Mouse (Mus musculus) CD4-positive, CD25-positive, alpha-beta regulatory T cell, adult 4 months (primary cell): ENCODE data around the gene Epas1. TPM values are rescaled to one million over a fixed set of nuclear protein-coding genes. Genes with fewer than 3 reads are reported as not detected.

ENCODE experiments used
- ATAC-seq: one replicate; pipeline ENCODE4 v1.8.0; 2017
- polyA plus RNA-seq, 2 experiments: library from polyadenylated mRNA; unstranded; fragments of 100-300 nt; shearing (Covaris generic); gene quantifications; one replicate each; pipeline ENCODE4 v1.2.1; 2017

Epas1 gene
- polyA plus RNA-seq: 1 to 10 TPM in 1 of 2 experiments, under 1 TPM in 1; 0.36 to 1.9 TPM

DNA sequence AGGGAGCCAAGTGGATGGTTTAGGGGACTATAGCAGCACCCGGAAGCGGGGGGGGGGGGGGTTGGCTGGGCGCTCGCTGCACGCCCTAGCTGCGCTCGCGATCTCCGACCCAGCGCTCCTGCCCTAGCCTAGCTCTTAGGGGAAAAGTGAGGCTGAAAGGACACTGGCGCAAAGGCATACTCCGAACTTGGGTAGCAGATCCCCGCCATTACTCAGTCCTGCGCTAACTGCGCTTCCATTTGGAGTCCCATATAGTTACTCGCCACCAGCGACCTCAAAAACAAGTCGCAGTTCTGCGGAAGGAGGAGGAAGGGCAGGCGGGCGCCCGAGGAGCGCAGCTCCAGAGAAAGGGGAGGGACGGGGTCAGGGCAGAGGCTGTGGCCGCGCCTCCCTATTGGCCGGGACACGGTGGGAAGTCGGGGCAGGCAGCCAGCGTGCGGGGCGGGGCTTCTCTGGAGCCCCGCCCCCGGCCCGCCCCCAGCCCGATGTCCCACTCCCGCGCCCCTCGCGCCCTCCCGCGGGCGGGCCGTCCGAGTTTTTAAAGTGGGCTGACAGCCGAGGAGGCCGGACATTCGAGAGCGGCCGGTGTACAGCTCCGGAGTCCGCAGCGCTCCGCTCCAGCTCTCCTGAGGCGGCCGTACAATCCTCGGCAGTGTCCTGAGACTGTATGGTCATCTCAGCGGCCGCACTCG, at the start of gene Epas1:
Epas1 (plus strand) TSS at position 571 of the 692 bp plus-strand sequence.
- ATAC-seq: peak; percentile 72

DNA sequence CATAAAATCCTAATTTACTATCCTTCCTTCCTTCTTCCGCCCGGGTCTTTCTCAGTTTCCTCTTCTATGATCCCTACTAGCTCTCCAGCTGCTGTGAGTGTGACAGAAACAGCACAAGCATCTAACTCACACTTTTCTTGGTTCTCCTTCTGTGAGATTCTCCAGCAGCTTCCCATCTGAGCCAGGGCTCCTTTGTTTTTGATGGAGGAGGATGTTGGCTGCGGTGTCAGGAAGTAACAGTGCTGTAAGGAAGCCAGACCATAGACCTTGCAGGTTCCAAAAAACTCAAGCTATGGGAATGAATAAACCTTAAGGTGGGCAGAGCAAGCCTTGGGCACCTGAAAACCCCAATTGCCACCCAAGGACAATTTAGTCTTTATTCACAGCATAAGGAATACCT, 48.3 kb upstream of the Epas1 start:
- no peak for ATAC-seq

DNA sequence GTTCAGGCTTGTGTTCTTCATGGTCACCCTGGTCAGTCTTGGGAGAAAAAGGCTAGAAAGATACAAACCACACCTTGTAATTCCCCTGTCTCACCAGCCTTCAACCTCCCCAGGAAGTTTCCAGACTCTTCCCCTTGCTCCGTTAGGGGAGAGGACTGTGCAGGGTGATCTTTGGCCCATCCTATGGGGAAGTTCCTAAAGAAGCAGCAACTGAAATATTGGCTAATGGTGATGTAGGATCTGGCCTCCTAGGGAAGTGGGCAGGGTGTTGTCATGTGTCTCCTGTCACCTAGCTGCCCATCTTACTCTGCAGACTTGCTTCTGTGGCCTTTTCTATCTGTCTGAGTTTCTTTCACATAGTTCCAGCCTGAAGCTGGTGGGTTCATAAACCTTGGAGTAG, 47.0 kb upstream of the Epas1 start:
- ATAC-seq: no peak

DNA sequence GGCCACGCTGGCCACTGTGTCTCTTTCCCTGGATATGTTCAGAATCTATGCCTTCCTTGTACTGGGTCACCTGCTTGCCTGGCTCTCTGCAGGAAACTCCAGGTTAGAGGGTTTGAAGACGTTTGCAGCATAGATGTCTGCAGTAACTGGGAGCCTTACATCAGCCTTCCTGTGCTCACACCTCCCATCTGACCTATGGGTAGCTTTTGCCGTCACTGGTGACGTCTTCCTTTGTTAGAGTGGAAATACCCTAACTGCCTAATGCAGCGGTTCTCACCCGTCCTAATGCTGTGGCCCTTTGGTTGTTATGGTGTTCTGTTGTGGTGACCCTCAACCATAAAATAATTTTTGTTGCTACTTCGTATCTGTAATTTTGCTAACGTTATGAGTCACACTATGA, 43.7 kb upstream of the Epas1 start:
- ATAC-seq: peak; percentile 94

DNA sequence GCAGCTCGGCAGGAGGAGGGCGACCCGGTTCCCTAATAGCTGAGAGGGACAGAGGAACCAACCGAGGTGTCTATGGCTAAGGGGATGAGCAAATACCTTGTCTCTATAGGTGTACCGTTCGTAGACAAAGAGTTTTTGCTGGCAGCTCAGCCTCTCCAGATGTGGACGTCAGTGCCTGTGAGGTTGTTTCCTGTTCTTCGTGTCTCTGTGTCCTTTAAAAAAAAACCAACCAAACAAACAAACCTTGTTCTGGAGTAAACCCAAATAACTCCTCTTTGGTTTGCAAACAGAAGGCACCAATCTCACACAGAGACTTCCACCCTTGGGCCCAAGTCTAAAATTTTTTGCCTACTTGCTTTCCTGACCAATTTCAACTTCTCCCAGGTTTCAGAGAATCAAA, 43.1 kb upstream of the Epas1 start:
- ATAC-seq: peak; percentile 62

DNA sequence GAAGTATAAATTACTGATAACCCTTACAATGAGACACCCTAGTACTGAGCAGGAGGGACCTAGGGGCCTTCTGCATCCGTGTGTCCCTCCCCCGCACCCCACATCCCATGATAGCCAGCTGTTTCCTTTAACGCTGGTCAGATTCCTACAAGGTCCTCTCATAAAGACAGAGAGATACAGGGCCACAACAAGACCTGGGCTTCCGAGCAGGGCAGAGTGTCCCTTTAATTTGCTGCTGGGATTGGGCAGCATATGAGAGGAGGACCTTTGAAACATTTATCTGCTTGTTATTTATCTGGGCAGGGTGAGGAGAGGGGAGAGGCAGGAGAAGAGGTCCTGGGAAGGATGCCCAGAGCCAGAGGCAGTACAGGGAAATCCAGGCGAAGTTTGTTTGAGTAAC, 41.6 kb upstream of the Epas1 start:
- no peak for ATAC-seq

DNA sequence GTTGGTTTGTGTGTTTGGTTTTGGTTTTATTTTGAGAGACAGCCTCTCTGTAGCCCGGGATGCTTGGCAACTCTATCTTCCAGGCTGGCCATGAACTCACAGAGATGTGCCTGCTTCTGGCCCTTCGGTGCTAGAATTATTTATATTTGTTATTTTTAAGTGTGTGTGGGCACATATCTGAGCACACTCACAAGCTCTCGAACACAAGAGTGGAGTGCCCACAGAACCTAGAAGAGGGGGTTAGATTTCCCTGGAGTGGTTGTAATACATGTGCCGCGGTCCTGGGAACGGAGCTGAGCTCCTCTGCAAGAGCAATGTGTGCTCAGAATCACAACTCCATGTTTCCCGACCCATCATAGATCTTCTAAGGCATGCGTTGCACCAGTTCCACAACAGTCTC, 40.9 kb upstream of the Epas1 start:
- no peak for ATAC-seq

DNA sequence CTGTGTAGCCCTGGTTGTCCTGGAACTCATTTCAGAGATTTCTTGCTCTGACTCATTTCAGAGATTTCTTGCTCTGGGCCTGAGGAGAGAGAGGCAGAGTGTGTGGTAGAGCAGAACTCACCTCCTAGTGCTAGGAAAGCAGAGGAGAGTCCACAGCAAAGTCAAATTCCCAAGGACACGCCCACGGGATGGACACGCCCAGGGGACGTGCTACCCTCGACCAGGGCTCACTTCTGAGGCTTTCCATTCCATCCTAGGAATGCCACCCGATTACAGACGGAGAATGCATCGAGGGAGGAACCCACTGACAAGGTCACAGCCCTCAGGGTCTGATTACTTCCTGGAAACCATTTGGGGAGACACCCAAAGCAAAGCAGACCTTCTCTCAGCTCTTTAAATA, 39.9 kb upstream of the Epas1 start:
- ATAC-seq: no peak

DNA sequence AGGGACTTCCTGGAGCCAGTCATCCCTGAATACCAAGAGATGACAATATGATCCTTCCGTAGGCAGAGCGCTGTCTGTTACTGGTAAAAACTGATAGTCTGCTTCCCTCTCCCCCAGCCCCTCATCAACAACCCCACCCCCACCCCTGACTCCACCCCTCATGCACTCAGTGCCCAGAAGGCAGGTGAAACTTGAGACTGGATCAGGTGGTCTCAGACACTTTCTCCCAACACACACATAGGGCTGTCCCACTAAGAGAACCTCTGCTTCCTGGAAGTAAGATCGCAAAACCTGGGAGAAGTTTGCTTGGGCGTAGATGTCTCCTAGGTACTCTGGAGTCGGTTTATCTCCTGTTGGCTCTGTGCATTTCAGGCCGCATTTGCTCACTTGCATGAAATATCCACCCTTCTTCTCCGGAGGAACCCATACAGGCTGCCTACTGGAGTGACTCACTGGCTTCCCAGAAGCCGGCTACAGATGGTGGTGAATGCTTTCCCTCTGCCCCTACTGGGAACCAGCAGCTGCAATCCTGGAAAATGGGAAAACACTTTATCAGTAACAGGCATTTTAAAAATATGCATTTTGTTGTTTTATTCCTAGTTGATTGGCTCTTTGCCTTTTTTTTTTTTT, 28.6 kb upstream of the Epas1 start:
- no peak for ATAC-seq

DNA sequence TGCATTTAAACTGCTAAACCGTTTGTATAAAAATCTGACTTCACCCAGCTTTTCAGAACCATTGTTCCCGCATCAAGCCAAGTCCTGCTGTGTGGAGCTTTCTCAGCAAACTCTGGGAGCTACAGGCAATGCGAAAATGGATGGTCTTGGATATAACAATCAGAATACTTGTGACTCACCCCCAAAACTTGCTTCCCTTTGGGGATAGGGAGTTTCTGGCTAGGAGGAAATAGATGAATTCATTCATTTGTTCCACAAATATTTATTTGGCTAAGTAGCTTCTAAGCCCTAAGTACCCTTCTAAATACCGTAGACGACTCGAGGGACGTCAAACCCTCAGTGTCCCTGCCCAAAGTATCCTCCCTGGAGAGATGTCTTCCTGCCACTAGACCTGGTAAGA, 27.0 kb upstream of the Epas1 start:
- ATAC-seq: no peak

DNA sequence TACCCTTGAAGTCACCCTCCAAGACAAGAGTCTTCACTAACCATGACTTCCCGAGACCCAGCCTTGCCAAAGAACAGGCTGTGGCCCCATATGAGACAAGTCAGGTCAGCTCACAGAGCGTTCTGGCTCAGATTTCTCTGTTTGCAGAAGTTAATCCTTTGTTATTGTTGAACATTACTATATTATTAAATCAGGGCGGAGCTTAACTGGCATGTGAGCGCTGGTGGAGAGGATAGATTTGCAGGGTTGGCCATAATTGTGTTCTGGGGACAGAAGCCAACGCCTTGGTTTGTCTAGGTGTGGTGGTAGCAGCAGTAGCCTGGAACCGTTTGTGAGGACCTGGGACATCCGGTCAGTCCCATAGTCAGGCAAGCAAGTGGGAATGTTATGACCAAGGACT, 26.5 kb upstream of the Epas1 start:
- no peak for ATAC-seq

DNA sequence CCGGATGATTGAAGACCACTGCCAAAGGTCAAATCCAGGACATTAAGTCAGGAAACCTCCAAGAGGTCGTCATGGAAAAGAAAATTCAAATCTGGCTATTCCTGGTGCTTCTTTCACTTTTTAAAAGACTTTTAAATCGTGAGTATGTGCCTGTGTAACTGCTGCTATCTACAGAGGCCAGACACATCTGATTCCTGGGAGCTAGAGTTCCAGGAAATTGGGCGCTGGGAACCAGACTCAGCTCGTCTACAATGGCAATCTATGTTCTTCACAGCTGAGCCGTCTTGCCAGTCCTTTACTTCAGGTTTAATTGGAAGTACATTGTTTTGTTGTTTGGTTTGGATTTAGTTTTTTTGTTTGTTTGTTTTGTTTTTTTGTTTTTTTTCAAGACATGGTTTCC, 22.2 kb upstream of the Epas1 start:
- ATAC-seq: no peak

DNA sequence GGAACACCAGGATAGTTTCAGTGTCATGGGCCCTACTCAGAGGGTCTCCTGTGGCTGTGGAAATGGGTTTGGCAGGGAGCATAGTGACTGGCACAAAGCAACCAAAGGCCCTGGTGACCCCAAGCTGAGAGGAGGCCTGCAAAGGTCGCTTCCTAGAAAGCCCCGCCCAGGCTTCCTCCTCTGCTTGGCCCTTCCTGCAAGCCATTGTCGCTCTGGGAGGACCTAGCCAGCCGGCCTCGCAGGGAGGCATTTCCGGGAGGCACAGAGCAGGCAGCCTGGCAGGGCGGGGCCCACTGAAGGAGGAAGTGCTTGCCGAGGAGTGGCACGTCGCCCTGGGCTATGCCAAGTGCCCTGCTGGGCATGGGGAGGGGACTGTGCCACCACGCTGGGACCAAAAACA, 21.5 kb upstream of the Epas1 start:
- peak; percentile 100 for ATAC-seq

DNA sequence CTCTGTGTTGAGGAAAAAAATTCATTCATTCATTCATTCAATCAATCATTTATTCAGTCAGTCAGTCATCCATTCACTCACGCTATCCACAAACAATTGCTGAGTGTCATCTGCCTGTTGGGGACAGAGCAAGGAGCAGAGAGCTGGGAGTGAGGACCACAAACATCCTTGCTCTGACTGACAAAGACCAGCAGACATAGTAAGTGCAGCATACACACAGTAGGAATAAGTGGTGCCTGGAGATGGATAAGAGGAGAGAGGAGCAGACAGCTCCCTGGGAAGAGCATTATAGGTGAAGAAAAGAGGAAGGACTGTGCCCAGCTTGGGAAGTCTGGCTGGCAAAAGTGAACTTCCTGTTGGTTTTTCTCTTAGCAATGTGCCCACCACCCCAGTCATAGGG, 21.0 kb upstream of the Epas1 start:
- peak; percentile 16 for ATAC-seq

DNA sequence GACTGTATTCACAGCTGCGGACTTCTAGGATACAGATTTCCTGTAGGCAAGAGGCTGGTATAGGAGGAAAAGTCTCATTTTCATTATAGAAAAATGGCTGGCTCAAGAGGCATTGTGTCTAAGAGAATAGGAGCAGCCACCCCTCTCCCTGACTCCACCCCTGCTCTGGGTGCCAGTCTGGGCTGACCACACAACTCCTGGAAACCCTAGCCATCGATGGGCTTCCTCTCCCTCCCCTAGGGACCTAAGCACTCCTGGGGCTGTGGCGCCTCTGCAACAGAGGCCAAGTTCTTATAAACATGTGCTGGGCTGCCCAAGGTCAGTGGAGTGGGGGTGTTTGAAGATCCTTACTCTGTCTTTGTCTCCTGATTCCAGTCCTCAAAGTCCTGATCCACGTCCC, 19.9 kb upstream of the Epas1 start:
- ATAC-seq: no peak

DNA sequence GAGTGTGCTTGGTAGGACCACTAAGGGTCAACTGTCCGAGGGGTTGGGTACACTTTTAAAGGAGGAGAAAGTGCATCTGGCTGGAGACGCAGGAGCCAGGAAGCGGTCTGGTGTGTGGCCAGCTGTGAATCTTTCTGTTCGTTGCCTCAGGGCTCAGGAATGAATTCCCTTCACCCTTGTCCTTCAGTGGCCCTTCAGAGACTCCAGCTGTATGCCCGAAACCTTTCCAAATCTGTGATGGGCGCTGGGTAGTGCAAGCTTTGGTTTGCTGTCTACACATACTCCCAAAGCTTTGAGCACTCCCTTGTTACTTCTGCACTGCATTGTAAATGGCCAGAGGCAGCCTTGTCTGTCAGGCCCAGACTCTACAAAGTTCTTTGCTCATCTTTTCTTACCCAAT, 15.0 kb upstream of the Epas1 start:
- ATAC-seq: no peak

DNA sequence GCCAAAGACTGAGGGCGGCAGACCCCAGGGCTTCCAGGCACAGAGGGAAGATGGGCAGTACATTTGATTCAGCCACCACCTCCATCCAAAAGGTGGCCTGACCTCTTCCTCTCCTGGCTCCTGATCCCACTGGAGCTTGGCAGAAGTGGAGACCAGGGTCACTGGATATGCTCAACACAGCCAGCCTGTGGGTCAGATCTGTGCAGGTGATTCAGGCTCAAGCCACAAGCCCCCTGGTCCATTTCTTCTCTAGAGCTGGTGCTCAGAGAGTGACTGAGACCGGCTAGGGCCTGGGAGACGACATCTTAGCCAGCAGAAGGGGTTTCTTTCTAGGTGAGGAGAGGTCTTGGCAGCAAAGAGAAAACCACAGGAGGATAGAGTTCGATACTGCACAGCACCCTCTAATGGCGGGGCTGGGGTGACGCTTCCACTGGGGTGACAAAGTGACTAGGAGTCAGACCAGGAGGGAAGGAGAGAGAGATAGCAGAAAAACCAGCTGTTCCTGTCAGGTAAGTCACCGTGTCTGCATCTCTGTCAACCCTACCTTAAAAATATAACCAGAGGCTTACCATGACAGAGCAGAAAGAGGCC, 10.1 kb upstream of the Epas1 start:
- no peak for ATAC-seq

DNA sequence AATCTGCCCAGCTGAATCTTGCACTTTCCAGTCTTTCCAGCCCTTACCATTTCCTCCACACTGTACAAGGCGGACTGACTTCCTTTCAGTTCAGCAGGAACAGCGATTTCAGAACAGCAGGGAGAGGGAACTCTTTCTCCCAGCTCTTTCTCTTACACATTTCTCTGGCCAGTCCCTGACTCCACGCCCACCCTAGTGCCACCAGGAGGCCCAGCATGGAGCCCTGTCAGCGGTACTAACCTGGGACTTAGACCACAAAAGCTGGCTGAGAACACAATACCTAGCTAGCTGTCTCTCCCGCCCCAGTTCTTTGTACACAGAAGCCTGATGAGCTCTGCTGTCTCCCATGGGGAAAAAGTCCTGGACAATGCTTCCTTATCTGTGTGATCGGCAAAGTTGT, 8.6 kb upstream of the Epas1 start:
- no peak for ATAC-seq

DNA sequence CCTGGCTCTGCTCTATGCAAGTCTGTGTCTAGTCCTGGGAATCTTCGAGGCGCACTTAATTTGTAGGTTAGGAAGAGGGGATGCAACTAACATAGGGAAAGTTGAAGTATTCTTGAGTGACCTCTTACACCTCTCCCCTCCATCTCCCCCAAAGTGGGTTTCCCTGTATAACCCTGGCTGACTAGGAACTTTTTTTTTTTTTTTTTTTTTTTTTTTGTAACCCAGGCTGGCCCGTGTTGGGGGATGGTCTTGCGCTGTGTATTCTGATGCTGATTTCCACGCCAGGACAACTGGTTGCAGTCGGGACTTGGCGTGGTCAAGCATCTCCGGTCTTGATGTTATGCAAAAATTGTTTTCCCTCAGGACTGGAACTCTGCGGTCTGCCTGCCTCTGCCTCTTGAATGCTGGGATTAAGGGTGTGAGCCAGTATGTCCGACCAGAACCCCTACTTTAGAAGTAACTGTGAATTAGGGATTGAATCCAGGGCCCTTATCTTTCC, 2.1 kb upstream of the Epas1 start:
- no peak for ATAC-seq

DNA sequence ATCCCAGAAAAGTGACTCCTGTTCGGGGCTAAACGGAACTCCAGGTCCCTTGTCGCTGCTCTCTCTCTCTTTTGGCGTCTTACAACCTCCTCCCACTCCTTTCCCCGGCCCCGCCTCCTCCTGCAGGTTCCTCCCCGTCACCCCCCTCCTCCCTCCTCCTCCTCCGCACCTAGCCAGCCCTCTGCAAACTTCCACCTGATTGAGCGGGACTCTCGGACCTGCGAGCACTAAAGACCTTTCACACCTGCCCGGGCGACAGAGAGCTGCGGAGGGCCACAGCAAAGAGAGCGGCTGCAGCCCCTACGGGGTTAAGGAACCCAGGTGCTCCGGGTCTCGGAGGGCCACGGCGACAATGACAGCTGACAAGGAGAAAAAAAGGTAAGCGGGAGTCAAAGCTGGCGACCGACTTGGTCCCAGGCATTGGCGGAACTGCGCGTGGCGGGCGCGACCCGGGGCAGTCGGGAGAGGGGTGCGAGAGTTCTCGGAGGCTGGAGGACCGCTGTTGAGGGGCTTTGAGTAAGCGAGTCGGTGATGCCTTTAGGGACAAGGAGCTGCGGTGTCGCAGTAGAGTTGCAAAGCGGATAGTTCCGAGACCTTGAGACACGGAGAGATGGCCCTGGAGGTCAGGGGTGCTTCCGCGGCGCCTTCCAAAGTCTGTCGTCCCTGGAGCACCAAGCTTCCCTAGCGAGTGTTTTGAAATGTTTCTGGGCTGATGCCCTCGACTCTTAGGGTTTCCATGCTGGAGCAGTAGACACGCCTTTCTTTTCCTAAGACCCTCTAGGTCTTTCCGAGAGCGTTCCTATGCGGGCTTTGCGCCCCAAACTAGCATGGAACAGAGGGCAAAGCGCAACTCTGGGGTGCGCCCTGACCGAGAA, 668 bp downstream of the Epas1 start:
- ATAC-seq: peak; percentile 56

DNA sequence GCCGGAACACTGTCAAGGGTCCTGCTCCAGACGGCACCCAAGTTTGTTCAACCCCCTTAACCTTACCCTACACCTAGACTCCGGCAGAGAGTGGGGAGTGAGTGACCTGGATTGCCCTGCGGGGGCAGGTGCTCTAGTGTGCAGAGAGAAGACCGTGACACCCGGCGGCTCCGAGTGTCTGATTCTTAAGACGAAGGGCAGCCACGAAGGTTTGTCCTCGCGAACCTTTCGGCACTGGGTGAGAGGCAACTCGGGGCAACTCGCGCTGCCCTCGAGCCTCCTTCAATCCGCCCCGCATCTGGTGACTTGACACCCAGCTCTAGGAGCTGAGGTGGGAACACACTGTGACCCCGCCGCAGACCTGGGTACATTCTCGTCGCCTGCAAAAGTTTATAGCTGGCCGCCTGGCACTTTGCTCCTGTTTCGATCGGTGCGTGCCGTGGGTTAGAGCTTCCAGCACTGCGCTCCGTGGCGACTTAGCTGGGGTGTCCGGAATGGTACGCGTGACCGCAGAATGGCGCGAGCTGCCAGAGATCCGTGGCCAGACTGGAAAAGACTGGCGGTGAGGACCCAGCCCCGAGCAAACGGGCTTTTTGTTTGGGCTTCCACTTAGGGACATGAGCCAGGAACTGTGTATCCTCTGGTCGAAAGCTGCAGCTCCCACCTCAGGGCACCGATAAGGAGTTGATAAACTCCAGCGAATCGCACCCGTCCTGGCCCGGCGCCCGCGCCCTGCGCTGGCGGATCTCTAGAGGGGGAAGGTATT, 1.5 kb downstream of the Epas1 start:
- peak; percentile 23 for ATAC-seq

DNA sequence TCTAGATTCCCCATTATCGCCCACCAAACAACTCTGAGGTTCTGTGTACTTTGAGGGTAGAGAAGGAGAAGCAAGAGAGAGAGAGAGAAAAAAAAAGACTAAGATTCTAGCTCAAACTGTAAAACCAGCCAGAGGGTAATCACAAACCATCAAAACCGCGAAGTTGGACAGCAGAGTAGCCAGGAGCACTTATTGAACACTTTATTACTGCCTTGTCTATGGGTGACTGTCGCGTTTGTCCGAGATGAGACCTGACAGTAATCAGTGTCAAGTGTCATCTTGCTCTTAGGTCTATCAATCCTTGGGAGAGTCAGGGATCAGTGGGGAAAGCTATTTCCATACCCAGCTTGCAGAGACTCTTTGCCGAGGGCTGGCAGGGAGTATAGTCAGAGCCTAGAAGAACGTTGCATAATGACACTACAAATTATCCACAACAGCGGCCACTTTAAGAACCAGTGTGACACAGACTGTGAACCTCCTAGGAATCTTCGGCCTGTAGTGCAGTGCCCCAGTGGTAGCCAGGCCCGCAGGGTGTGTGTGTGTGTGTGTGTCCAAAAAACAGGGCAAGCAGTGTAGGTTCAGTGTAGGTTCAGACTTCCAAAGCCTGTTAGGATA, 2.2 kb downstream of the Epas1 start:
- ATAC-seq: no peak
